Mouse (Mus musculus): Measurements from ENCODE around the gene Vwce. TPM values are rescaled to one million over a fixed set of nuclear protein-coding genes. Genes with fewer than 3 reads are reported as not detected.

Vwce gene
- polyA plus RNA-seq, 1 experiment from 2014 or later = 0.53 TPM

- Histone ChIP-seq H3K9me3 (no peaks in the 10 kb centered on the region), H3K27me3 (no peaks in the 10 kb centered on the region), H3K4me3 (no peak overlapping the region), H3K9ac (0 out of 2 replicates have a peak overlapping the region, but pooled peaks have one; percentile 8), H3K36me3 (no peaks in the 10 kb centered on the region), H3K27ac (peak overlapping the region; percentile 35; the same call in 1 of the 2 replicates), H3K4me2 (no peak overlapping the region), H3K4me1 (replicated peaks) (peaks cover 72% of the 10 kb centered on the region)
- 0 out of 2 replicates have a peak, but pooled peaks have one; percentile 18 for ATAC-seq (ENCODE audit: low FRiP score)
- 69% methylated on average over 9 of the region's 9 CpGs for WGBS
These were observed 64.3 kb downstream of the Vwce start for GRCm38 (mm10) chr19:10698131-10698991.

DNA sequence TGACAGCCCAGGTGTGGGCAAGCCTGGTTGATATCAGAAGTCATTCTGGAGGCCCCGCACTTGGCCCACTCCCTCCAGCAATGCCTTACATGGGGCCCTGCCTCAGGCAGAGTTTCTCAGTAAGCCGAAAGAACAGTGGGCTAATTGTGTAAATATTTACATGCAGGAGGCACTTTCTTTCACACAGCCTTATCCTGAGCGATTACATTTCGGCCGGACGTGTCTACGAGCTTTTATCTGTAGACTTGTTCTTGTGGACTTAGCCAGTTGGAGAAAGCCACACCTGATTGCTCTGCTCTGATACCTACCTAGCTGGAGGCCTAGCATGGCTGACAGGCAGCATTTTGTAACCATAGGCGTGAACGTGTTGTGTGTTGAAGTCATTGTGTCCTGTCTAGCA is 65.8 kb downstream of the Vwce start:
- WGBS = 71% methylated on average over 9 of the region's 9 CpGs

GRCm38 (mm10) chr19:10701013-10701726 is 67.2 kb downstream of the Vwce start:
- Histone ChIP-seq H3K27me3 (no peaks in the 10 kb centered on the region), H3K9ac (no peak overlapping the region), H3K36me3 (no peaks in the 10 kb centered on the region), H3K27ac (no peak overlapping the region), H3K9me3 (no peaks in the 10 kb centered on the region), H3K4me2 (no peak overlapping the region), H3K4me1 (replicated peaks) (peaks cover 63% of the 10 kb centered on the region), H3K4me3 (no peak overlapping the region)
- ATAC-seq (ENCODE audit: low FRiP score) = no peak
- WGBS = 55% methylated on average over 6 of the region's 6 CpGs

More for the DNA sequence above, 65.8 kb downstream of the Vwce start:
- Histone ChIP-seq H3K9ac (no peak overlapping the region), H3K9me3 (no peaks in the 10 kb centered on the region), H3K36me3 (no peaks in the 10 kb centered on the region), H3K27ac (peak overlapping the region; percentile 32), H3K4me3 (no peak overlapping the region), H3K4me2 (no peak overlapping the region), H3K4me1 (replicated peaks) (peaks cover 69% of the 10 kb centered on the region), H3K27me3 (no peaks in the 10 kb centered on the region)
- no peak for ATAC-seq (ENCODE audit: low FRiP score)

DNA sequence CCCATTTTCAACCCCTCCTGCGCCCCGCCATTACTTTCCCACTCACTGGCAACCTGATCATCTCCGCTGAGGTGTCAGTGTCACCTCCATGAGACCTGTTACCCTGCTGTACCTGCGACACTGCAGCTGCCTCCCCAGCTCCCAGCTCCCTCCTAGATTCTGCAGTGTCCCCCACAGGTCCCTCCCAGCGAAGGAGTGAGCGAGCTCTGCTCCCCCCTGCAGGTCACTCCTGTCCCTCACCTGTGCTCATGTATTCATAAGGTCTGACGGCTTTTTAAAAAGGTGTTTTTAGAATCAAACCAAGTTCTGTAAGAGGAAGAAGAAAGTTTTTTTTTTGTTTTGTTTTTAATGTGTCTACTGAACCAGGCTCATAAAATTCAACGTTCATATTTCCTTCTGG is 68.1 kb downstream of the Vwce start:
- H3K36me3 ChIP-seq = peaks cover 6% of the 10 kb centered on the region
- no peak overlapping the region for H3K9ac ChIP-seq
- H3K4me3 ChIP-seq = no peak overlapping the region
- no peaks in the 10 kb centered on the region for H3K9me3 ChIP-seq
- no peak overlapping the region for H3K4me2 ChIP-seq
- H3K27me3 ChIP-seq = no peaks in the 10 kb centered on the region
- peaks cover 55% of the 10 kb centered on the region for H3K4me1 ChIP-seq (replicated peaks)
- 88% methylated on average over 8 of the region's 8 CpGs for WGBS
- H3K27ac ChIP-seq = no peak overlapping the region
- ATAC-seq (ENCODE audit: low FRiP score) = no peak

- Histone ChIP-seq H3K4me2 (no peak overlapping the region), H3K9ac (no peak overlapping the region; the same call in 1 of the 2 replicates), H3K4me1 (replicated peaks) (peaks cover 41% of the 10 kb centered on the region), H3K9me3 (no peaks in the 10 kb centered on the region), H3K36me3 (peaks cover 18% of the 10 kb centered on the region), H3K27me3 (no peaks in the 10 kb centered on the region), H3K27ac (no peak overlapping the region), H3K4me3 (no peak overlapping the region)
- no peak for ATAC-seq (ENCODE audit: low FRiP score)
- WGBS = 91% methylated on average over 8 of the region's 8 CpGs
These were observed 69.5 kb downstream of the Vwce start for GRCm38 (mm10) chr19:10703470-10703869.

DNA sequence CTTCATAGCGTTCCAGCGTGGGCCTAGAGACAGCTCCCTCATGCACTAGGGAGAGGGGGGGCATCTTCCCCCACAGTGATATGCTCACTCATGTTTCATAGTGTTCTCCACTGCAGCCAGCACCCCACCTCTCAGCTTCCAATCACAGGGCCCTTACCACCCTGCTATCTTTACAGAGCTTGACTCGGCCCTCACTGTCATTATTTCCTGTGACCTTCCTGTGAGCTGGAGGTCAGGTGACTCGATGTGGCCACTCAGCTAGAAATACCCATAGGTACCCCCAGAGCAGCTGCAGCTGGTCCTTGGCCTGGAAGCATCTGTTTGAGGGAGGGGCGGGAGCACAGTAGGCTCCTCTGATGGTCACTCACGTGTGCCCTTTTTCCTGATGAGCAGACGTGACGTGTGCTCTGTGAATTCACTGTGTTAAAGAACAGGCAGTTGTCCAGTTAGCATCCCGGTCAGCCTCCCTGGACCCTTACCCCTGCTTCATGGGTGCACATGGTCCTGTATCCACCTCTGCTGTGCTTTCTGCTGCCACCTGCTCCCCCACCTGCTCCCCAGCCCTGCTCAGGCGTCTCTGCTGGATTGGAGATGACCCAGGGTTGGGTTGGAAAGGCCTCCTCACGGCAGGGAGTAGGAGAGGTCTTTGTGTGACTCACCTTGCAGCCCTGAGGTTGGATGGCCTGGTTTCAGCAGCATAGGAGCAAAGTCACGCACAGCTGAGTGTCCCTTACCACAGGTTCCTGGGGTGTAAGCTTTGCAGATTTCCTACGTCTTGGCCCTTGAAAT is 73.3 kb downstream of the Vwce start:
- 75% methylated on average over 13 of the region's 13 CpGs for WGBS
- no peak overlapping the region for H3K9ac ChIP-seq

GRCm38 (mm10) chr19:10707881-10708280 is 73.9 kb downstream of the Vwce start:
- H3K4me3 ChIP-seq = no peak overlapping the region
- WGBS = 94% methylated on average over 1 of the region's 1 CpGs
- no peaks in the 10 kb centered on the region for H3K27me3 ChIP-seq
- H3K9me3 ChIP-seq = no peaks in the 10 kb centered on the region
- H3K4me1 ChIP-seq (replicated peaks) = peaks cover 33% of the 10 kb centered on the region
- H3K9ac ChIP-seq = no peak overlapping the region
- ATAC-seq (ENCODE audit: low FRiP score) = no peak
- peaks cover 48% of the 10 kb centered on the region for H3K36me3 ChIP-seq
- no peak overlapping the region for H3K4me2 ChIP-seq
- no peak overlapping the region; the same call in 1 of the 2 replicates for H3K27ac ChIP-seq

More for the DNA sequence above, 73.3 kb downstream of the Vwce start:
- ATAC-seq (ENCODE audit: low FRiP score) = no peak
- Histone ChIP-seq H3K9me3 (no peaks in the 10 kb centered on the region), H3K4me2 (no peak overlapping the region), H3K36me3 (peaks cover 42% of the 10 kb centered on the region), H3K4me1 (replicated peaks) (peaks cover 33% of the 10 kb centered on the region), H3K4me3 (no peak overlapping the region), H3K27me3 (no peaks in the 10 kb centered on the region), H3K27ac (no peak overlapping the region; the same call in 1 of the 2 replicates)

DNA sequence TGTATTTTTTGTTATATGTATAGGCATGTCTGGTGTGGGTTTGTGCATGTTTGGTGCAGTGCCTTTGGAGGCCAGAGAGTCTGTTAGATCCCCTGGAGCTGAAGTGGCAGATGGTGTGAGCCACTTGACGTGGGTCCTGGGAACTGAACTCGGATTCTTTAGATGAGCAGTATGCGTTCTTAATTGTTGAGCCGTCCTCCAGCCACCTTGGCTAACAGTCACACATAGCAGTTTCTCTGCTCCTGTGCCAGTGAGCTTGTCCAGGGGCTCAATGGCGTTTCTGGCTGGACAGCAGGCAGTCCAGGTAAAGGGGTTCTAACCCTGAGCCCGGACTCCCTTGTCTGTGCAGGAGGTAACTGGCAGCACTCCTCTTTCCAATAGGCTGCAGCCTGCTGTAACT is 74.9 kb downstream of the Vwce start:
- Histone ChIP-seq H3K27ac (peak overlapping the region; percentile 93), H3K36me3 (peaks cover 58% of the 10 kb centered on the region), H3K4me3 (no peak overlapping the region), H3K9ac (no peak overlapping the region), H3K4me1 (replicated peaks) (peaks cover 33% of the 10 kb centered on the region), H3K4me2 (no peak overlapping the region), H3K27me3 (no peaks in the 10 kb centered on the region), H3K9me3 (no peaks in the 10 kb centered on the region)
- 49% methylated on average over 6 of the region's 6 CpGs for WGBS
- no peak for ATAC-seq (ENCODE audit: low FRiP score)

- H3K4me1 ChIP-seq (replicated peaks) = peaks cover 33% of the 10 kb centered on the region
- H3K27me3 ChIP-seq = no peaks in the 10 kb centered on the region
- peak overlapping the region; percentile 93 for H3K27ac ChIP-seq
- H3K36me3 ChIP-seq = peaks cover 62% of the 10 kb centered on the region
- 15% methylated on average over 8 of the region's 8 CpGs for WGBS
- peak; percentile 84 for ATAC-seq (ENCODE audit: low FRiP score)
- H3K4me2 ChIP-seq = no peak overlapping the region
- no peak overlapping the region for H3K4me3 ChIP-seq
- H3K9ac ChIP-seq = no peak overlapping the region
- no peaks in the 10 kb centered on the region for H3K9me3 ChIP-seq
These were observed 75.5 kb downstream of the Vwce start for GRCm38 (mm10) chr19:10709360-10710087.

GRCm38 (mm10) chr19:10710088-10710511 is 76.1 kb downstream of the Vwce start:
- peak overlapping the region; percentile 49; the same call in 1 of the 2 replicates for H3K9ac ChIP-seq
- no peak overlapping the region for H3K4me3 ChIP-seq
- peak; percentile 38; the same call in 1 of the 2 replicates for ATAC-seq (ENCODE audit: low FRiP score)
- no peak overlapping the region for H3K4me2 ChIP-seq
- H3K4me1 ChIP-seq (replicated peaks) = peaks cover 33% of the 10 kb centered on the region
- no peaks in the 10 kb centered on the region for H3K9me3 ChIP-seq
- WGBS = 60% methylated on average over 9 of the region's 9 CpGs
- H3K27ac ChIP-seq = peak overlapping the region; percentile 93
- peaks cover 62% of the 10 kb centered on the region for H3K36me3 ChIP-seq
- no peaks in the 10 kb centered on the region for H3K27me3 ChIP-seq

DNA sequence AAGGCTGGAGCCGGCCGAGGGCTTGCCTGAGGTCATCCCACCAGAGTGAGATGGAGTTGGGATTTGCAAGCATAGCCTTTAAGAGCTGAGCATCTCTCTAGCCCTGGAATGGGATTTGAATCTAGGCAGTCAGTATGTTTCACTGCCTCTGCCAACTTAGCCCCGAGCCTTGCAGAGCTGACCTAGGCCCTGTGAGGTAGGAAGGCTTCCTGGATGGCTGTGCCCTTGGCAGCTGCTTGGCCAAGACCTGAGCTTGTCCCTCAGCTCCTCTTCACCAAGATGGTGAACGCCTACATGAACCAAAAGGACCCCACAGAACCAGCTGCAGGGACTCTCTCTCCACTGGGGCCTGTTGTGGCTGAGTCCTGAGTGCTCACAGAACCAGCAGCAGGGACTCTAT is 76.7 kb downstream of the Vwce start:
- peaks cover 62% of the 10 kb centered on the region for H3K36me3 ChIP-seq
- ATAC-seq (ENCODE audit: low FRiP score) = no peak

More for the DNA sequence above, 76.7 kb downstream of the Vwce start:
- whole genome bisulfite sequencing = 94% methylated on average over 4 of the region's 4 CpGs
- Histone ChIP-seq H3K27me3 (no peaks in the 10 kb centered on the region), H3K4me2 (no peak overlapping the region), H3K9ac (0 out of 2 replicates have a peak overlapping the region, but pooled peaks have one; percentile 25), H3K4me1 (replicated peaks) (peaks cover 29% of the 10 kb centered on the region), H3K9me3 (no peaks in the 10 kb centered on the region), H3K27ac (peak overlapping the region; percentile 93), H3K4me3 (no peak overlapping the region)

All from hindbrain, embryonic 13.5 days (tissue).